25 mouse cellular contexts compared by ENCODE assay signal in genomic region chr12:41317431-41317830, GRCm38 (mm10).
"Had no signal": no experiment of that assay in that cellular context is flagged by ENCODE, and none has a peak within 500 bp of the region (broad histone marks: within the 10 kb centered on the region; RNA-seq: fewer than 3 reads in every experiment).

No protein-coding gene starts in this region.

- H3K9ac ChIP-seq: limb, embryonic 13.5 days; liver, embryonic 12.5 days; liver, embryonic 15.5 days; midbrain, embryonic 13.5 days; neural tube, embryonic 12.5 days; neural tube, embryonic 15.5 days had no signal

- ATAC-seq: liver, embryonic 12.5 days; midbrain, embryonic 13.5 days had no signal

- H3K27me3 ChIP-seq: limb, embryonic 13.5 days; liver, embryonic 12.5 days; liver, embryonic 15.5 days; midbrain, embryonic 13.5 days; neural tube, embryonic 12.5 days; neural tube, embryonic 15.5 days had no signal

- H3K9me3 ChIP-seq: limb, embryonic 10.5 days; limb, embryonic 13.5 days; liver, embryonic 12.5 days; liver, embryonic 15.5 days; midbrain, embryonic 13.5 days; neural tube, embryonic 12.5 days; neural tube, embryonic 15.5 days had no signal

- H3K36me3 ChIP-seq: limb, embryonic 10.5 days; limb, embryonic 13.5 days; liver, embryonic 12.5 days; liver, embryonic 15.5 days; midbrain, embryonic 13.5 days; neural tube, embryonic 12.5 days; neural tube, embryonic 15.5 days had no signal

- H3K4me3 ChIP-seq: layer of hippocampus, adult 2 months; left cerebral cortex, adult 2 months; limb, embryonic 10.5 days; limb, embryonic 13.5 days; liver, embryonic 12.5 days; liver, embryonic 15.5 days; midbrain, embryonic 13.5 days; neural tube, embryonic 12.5 days; neural tube, embryonic 15.5 days had no signal

- H3K4me2 ChIP-seq: limb, embryonic 13.5 days; liver, embryonic 12.5 days; liver, embryonic 15.5 days; midbrain, embryonic 13.5 days; neural tube, embryonic 12.5 days; neural tube, embryonic 15.5 days had no signal

- H3K4me1 ChIP-seq: liver, embryonic 12.5 days; liver, embryonic 15.5 days had no signal

- H3K27ac ChIP-seq: layer of hippocampus, adult 2 months; left cerebral cortex, adult 2 months; limb, embryonic 10.5 days; limb, embryonic 13.5 days; liver, embryonic 12.5 days; liver, embryonic 15.5 days; midbrain, embryonic 13.5 days; neural tube, embryonic 12.5 days; neural tube, embryonic 15.5 days; stomach, postnatal 0 days had no signal

- DNase-seq: kidney, adult 18-20 months; kidney, adult 9 months; kidney, postnatal 14 days; kidney, postnatal 4 days; layer of hippocampus, postnatal 36 days; liver; lung, adult 2 months; lung, postnatal 10 days; lung, postnatal 4 days; right cerebral cortex, adult 18-20 months; right cerebral cortex, postnatal 14 days; right cerebral cortex, postnatal 4 days; thymus, adult 2 months; thymus, postnatal 14 days; thymus, postnatal 4 days had no signal
